Mouse (Mus musculus): Measurements from ENCODE around the gene Rab3a. TPM values are rescaled to one million over a fixed set of nuclear protein-coding genes. Genes with fewer than 3 reads are reported as not detected.

Gene Rab3a
- total RNA-seq, 2 experiments from 2014 or later = 49.7 to 57.6 TPM

- intact Hi-C loops (cut with DNase I) = loop anchor here (5.0 kb wide), 1 partner anchor 144 kb away; no protein-coding TSS in a partner anchor
- DNase-seq (ENCODE audit: low spot score) = no peak
These were observed 2.1 kb downstream of the Rab3a start for GRCm38 (mm10) chr8:70756476-70757040.

GRCm38 (mm10) chr8:70757523-70758307 lies 3.2 kb downstream of the Rab3a start:
- no peak for DNase-seq (ENCODE audit: low spot score)
- intact Hi-C loops (cut with DNase I) = loop anchor here (5.0 kb wide), 1 partner anchor 145 kb away; no protein-coding TSS in a partner anchor

GRCm38 (mm10) chr8:70758308-70758615 lies 3.8 kb downstream of the Rab3a start:
- intact Hi-C loops (cut with DNase I) = loop anchor here (5.0 kb wide), 1 partner anchor 146 kb away; no protein-coding TSS in a partner anchor
- no peak for DNase-seq (ENCODE audit: low spot score)

GRCm38 (mm10) chr8:70758616-70759561 lies 4.4 kb downstream of the Rab3a start:
- DNase-seq (ENCODE audit: low spot score) = no peak
- intact Hi-C loops (cut with DNase I) = loop anchor here (5.0 kb wide), 1 partner anchor 147 kb away; no protein-coding TSS in a partner anchor

GRCm38 (mm10) chr8:70760350-70760749 lies 5.9 kb downstream of the Rab3a start:
- DNase-seq (ENCODE audit: low spot score) = no peak
- intact Hi-C loops (cut with DNase I) = loop anchor here (10.0 kb wide), 1 partner anchor 226 kb away; the partner anchor contains the start of gene Ell

GRCm38 (mm10) chr8:70760775-70761406 lies 6.4 kb downstream of the Rab3a start, which contains the start of gene Mpv17l2:
Gene Mpv17l2 (minus strand): TSS chr8:70760946.
- DNase-seq (ENCODE audit: low spot score) = peak; percentile 96
- intact Hi-C loops (cut with DNase I) = loop anchor here (10.0 kb wide), 1 partner anchor 226 kb away; the partner anchor contains the start of gene Ell

GRCm38 (mm10) chr8:70762118-70762517 lies 7.6 kb downstream of the Rab3a start:
- intact Hi-C loops (cut with DNase I) = loop anchor here (10.0 kb wide), 1 partner anchor 227 kb away; the partner anchor contains the start of gene Ell
- DNase-seq (ENCODE audit: low spot score) = no peak

GRCm38 (mm10) chr8:70763354-70763753 lies 8.9 kb downstream of the Rab3a start:
- intact Hi-C loops (cut with DNase I) = loop anchor here (10.0 kb wide), 1 partner anchor 229 kb away; the partner anchor contains the start of gene Ell

GRCm38 (mm10) chr8:70764026-70764425 lies 9.5 kb downstream of the Rab3a start:
- intact Hi-C loops (cut with DNase I) = loop anchor here (10.0 kb wide), 1 partner anchor 229 kb away; the partner anchor contains the start of gene Ell

More at GRCm38 (mm10) chr8:70763354-70763753, 8.9 kb downstream of the Rab3a start:
- DNase-seq (ENCODE audit: low spot score) = no peak

GRCm38 (mm10) chr8:70764676-70765075 lies 10.2 kb downstream of the Rab3a start:
- no peak for DNase-seq (ENCODE audit: low spot score)
- intact Hi-C loops (cut with DNase I) = loop anchor here (5.0 to 10.0 kb wide), 2 partner anchors 78 to 230 kb away; partner anchors contain the start of gene Ell

More at GRCm38 (mm10) chr8:70764026-70764425, 9.5 kb downstream of the Rab3a start:
- DNase-seq (ENCODE audit: low spot score) = no peak

GRCm38 (mm10) chr8:70765329-70765728 lies 10.8 kb downstream of the Rab3a start:
- intact Hi-C loops (cut with DNase I) = loop anchor here (5.0 to 10.0 kb wide), 2 partner anchors 77 to 231 kb away; partner anchors contain the start of gene Ell
- no peak for DNase-seq (ENCODE audit: low spot score)

- intact Hi-C loops (cut with DNase I) = loop anchor here (5.0 to 10.0 kb wide), 2 partner anchors 76 to 231 kb away; partner anchors contain the start of gene Ell
- DNase-seq (ENCODE audit: low spot score) = no peak
These were observed 11.5 kb downstream of the Rab3a start for GRCm38 (mm10) chr8:70765838-70766570.

- peak; percentile 66 for DNase-seq (ENCODE audit: low spot score)
- intact Hi-C loops (cut with DNase I) = loop anchor here (5.0 to 10.0 kb wide), 2 partner anchors 75 to 232 kb away; partner anchors contain the start of gene Ell
These were observed 12.3 kb downstream of the Rab3a start for GRCm38 (mm10) chr8:70766571-70767440.

- DNase-seq (ENCODE audit: low spot score) = no peak
- intact Hi-C loops (cut with DNase I) = loop anchor here (5.0 to 10.0 kb wide), 2 partner anchors 75 to 233 kb away; partner anchors contain the start of gene Ell
These were observed 13.0 kb downstream of the Rab3a start for GRCm38 (mm10) chr8:70767503-70767902.

GRCm38 (mm10) chr8:70768231-70768776 lies 13.8 kb downstream of the Rab3a start:
- DNase-seq (ENCODE audit: low spot score) = no peak
- intact Hi-C loops (cut with DNase I) = loop anchor here (5.0 to 10.0 kb wide), 2 partner anchors 74 to 234 kb away; partner anchors contain the start of gene Ell

GRCm38 (mm10) chr8:70768956-70769355 lies 14.5 kb downstream of the Rab3a start:
- DNase-seq (ENCODE audit: low spot score) = no peak
- intact Hi-C loops (cut with DNase I) = loop anchor here (1.0 to 10.0 kb wide), 3 partner anchors 49 to 234 kb away; partner anchors contain the start of gene Ell

Measured in heart, postnatal 25 days (tissue).